Mouse (Mus musculus): ENCODE data around the gene Lgr5.

Lgr5 gene

GRCm38 (mm10) chr10:115570577-115570976 is 17.0 kb downstream of the Lgr5 start:
- no peak for DNase-seq (ENCODE audit: low spot score)

DNA sequence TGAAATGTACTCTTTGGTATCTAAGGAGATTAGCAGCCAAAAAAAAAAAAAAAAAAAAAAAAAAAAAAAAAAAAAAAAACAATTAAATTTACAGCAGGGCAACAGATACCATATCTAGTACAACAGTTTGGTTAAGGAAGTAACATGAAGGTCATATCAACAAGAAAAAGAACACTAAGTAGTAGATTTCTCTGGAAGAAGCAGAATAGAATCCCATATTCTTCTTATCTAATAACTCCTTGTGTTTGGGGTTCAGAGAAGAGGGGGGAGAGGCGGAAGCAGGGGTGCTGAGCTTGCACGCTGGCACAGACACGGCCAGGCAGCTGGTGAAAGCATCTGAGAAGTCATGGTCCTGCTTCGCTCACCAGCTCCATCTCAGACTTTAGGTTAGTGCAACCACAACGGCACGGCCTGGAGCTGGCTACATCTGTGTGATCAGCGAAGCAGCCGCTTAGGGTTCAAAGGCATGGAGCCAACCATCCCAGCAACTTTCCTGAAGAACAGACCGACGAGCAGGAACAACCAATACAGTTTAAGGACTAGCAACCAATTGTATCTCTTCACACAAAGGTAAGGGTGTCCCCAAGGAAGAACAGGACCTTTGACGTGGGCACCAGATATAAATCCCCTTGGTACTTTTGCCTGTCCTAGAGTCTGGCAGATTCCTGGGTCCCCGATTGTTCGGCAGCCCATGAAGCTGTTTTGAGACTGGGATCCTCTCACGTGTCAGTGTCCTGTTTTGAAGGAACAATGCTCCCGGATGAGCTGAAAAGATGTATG is 17.7 kb downstream of the Lgr5 start, which contains the start of gene A930009A15Rik:
A930009A15Rik (plus strand) TSS at position 275 of the 780 bp plus-strand sequence.
- no peak for DNase-seq (ENCODE audit: low spot score)

GRCm38 (mm10) chr10:115563961-115564360 is 23.6 kb downstream of the Lgr5 start:
- no peak for DNase-seq (ENCODE audit: low spot score)

GRCm38 (mm10) chr10:115562911-115563686 is 24.5 kb downstream of the Lgr5 start:
- DNase-seq (ENCODE audit: low spot score) = no peak

DNA sequence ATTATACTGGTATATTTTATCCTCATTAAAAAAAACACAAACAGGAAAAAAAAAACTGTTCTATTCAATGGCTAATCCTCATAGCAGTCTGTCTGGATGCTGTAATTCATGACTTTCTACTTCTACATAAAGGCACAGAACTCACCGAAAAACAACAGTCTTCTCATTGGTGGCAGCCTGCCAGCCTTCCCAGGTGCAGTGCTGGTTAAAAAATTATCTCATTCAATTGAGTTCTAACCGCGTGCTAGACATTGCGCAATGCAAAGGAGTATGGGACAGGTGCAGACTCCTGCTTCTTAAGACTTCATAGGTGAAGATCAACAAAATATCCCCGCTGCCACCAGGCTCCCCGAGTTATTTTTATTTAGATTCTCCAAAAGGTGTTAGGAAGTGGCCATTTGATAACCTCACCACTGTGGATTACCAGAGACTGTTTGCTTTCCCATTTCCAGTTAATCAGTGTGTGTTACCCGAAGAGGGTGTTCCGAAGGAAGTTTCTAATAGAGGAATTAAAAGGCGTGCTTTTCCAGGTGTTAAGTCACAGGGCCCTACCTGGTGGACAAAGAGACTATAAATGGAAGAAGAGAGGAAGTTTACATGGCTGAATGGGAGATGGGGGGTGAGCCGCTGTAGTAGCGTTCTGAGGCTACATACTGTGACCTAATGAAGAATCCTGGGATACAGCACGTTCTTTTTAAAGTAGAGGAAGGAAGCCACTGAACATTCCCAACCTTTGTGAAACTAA is 26.3 kb downstream of the Lgr5 start:
- DNase-seq (ENCODE audit: low spot score) = no peak

GRCm38 (mm10) chr10:115556738-115557242 is 30.8 kb downstream of the Lgr5 start:
- peak; percentile 49 for DNase-seq (ENCODE audit: low spot score)

DNA sequence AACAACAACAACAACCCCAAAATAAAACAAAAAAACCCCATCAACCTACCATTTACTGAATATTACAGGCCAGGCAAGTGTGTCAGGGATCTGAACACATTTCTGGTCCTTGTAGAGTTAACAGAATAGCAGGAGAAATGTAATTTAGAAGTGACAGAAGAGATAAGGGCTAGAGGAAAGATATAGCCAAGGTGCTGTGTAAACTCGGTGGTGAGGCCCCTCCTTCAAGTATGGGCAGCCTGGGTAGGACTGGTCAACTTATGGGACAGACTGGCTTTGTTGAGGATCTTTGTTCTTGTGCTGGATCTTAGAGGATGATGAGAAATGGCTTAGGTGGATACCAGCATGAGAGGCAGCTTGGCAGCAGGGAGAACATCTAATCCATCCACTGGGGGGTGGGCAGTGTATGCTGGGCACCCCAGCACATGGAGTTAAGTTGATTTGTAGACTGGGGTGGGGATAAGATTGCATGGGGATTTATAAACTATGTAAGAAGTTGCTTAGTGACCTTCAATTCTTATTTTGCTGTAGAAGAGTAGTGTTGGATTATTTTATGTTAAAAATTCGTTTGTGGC is 32.3 kb downstream of the Lgr5 start:
- no peak for DNase-seq (ENCODE audit: low spot score)

- no peak for DNase-seq (ENCODE audit: low spot score)
These were observed 34.0 kb downstream of the Lgr5 start for GRCm38 (mm10) chr10:115553352-115554113.

GRCm38 (mm10) chr10:115551069-115551468 is 36.5 kb downstream of the Lgr5 start:
- DNase-seq (ENCODE audit: low spot score) = no peak

DNA sequence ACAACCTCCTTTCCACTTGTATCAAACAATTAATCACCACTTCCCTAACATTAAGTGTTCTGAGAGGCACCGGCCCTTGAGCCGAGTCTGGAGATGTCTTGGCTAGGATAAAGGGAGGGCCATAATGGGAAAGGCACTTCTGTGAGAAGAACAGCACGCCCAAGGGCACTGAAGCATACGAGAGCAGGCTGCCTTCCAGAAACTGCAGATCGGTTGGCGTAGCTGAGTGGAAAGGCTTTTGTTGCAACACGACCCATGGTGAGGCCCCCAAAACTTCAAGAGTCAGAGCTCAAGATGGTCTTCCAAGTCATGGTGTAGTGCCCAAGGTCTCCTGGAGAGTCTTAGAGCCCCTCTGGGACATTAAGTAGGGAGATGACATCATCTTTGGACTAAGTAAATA is 37.3 kb downstream of the Lgr5 start:
- no peak for DNase-seq (ENCODE audit: low spot score)

DNA sequence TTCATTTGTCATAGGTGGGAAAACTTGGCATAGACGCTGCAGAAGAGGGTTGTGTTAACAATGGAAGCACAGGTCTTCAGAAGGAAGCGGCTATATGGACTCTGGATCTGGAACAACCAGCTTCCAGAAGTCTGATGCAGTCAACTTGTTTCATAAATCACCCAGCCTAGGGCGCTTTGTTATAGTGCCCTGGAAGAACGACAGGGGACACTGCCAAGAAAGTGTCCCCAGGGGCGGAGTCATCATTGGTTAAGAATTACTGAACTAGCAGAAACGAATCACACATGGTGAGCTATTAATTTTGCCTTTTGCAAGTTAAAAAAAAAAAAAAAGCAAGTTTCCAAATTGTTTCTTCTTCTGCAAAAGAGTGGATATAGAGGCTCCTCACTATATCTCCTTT is 44.7 kb downstream of the Lgr5 start:
- no peak for DNase-seq (ENCODE audit: low spot score)

- no peak for DNase-seq (ENCODE audit: low spot score)
These were observed 56.8 kb downstream of the Lgr5 start for GRCm38 (mm10) chr10:115530746-115531145.

DNA sequence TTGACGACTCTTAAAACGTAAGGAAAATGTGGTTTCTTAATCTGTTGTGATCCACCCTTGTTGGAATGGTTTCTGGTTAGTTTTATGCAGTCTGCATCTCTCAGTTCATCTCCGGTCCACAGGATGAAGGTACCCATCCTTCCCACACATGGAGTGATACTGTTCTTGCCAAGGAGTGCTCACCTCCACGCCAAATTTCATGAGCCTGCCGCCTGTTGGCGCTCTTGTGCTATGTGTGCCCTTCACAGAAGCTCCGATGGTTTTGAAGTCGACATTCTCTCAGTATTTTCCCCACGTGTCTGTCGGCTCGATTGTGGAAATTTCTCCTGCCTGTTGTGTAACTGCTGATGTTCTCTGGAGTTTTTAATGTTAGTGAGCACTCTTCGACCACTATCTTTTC is 57.8 kb downstream of the Lgr5 start:
- no peak for DNase-seq (ENCODE audit: low spot score)

- no peak for DNase-seq (ENCODE audit: low spot score)
These were observed 58.7 kb downstream of the Lgr5 start for GRCm38 (mm10) chr10:115528892-115529291.

DNA sequence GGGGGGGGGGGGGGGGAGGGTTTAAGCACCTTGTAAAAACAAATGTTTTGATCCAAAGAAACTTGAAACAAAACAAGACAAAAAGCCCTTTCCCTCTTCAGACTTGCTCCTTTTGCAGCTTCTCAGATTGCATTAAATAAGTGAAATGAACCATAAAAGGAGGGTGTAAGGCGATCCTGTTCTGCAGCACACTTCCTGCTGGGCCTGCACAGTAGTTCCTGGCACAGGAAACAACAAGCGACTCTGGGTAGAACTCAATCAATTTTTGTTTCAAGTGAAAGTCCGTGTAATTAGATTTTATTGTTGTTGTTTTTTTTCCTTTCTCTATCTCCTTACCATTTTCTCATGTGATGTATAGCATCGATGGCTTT is 66.5 kb downstream of the Lgr5 start:
- DNase-seq (ENCODE audit: low spot score) = peak; percentile 52

DNA sequence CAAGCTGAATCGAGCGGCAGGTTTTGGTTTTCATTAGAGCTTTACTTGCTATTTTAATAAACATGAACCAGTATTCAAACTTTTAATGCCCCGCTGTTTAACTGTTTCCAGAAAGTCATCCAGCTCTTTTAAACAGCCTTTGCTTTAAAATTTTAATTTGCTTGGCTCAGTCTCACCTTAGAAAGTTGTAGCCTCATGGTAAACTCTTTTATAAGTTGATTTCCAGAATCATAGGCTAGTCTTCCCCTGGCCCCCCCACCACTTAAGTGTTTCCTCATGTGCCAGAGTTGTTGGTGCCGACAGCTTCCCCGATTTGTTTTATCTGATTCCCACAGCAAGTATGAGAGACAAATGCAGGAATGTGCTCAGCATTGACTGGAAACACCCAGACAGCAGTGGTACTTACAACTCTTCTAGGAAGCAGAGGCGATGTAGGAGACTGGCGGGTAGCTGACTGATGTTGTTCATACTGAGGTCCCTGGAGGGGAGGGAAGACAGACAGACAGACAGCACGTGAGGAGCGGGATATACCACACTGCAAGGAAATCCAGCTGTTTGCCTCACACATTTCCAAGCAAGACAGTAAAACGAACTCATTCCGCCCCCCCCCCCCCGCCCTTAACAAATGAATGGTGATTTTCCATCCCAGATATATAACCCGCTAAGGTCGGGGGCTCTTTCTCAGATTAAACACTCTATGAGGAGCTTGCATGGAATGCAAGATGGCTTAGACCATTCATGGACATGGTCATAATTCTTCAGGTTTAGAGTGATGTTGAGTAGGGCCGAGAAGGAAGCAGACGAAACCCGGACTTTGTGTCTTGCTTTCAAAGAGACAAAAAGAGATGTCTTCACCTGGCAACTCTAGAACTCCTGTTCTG is 67.1 kb downstream of the Lgr5 start:
- peak; percentile 50 for DNase-seq (ENCODE audit: low spot score)

- no peak for DNase-seq (ENCODE audit: low spot score)
These were observed 68.7 kb downstream of the Lgr5 start for GRCm38 (mm10) chr10:115518845-115519244.

GRCm38 (mm10) chr10:115515503-115515902 is 72.1 kb downstream of the Lgr5 start:
- no peak for DNase-seq (ENCODE audit: low spot score)

DNA sequence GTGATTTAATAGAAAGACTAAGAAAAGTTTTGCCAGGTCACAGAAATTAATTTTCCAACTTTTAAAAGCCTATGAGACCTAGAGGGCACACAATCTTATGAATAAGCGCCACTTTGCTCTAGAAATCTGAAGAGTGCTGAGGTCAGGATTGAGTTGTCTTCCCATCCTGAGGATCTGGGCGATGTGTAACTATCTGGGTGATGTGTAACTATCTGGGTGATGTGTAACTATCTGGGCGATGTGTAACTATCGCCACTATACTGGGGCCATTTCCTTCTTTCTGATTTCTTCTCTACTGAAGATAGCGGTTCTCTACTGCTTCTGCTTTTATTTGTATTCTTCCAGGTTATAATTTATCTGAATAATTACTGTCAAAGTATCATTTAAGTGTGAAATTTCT is 76.6 kb downstream of the Lgr5 start:
- DNase-seq (ENCODE audit: low spot score) = no peak

- DNase-seq (ENCODE audit: low spot score) = no peak
These were observed 81.8 kb downstream of the Lgr5 start for GRCm38 (mm10) chr10:115505631-115506239.
